Comparison of ENCODE assay signal across 8 mouse cellular contexts in the genomic region with DNA sequence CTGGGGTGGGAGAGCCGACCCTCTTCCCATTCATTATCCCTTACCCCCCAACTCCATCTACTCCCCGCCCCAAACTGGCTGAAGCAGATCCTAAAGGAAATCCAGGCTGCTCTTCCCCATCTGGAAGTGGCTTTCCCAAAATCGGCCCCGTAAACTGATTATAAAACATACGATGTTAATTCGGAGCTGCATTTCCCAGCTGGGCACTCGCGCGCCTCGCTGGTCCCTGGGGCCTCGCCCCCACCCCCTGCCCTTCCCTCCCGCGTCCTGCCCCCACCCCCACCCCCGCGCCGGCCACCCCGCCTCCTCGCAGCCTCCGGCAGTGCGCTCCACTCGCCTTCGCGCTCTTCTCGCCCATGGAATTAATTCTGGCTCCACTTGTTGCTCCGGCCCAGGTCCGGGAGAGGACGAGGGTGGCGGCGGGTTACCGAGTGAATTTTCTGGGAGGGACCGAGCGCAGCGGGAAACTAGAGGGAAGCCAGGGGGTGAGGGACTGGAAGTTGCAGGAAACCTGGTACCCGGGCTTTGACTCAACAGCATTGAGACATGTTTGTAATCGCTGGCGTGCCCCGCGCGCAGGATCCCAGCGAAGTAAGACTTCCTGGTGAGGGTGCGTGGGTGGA. TPM values are rescaled to one million over a fixed set of nuclear protein-coding genes. Genes with fewer than 3 reads are reported as not detected.
A peak's percentile ranks its signal among the peaks of the same experiment; 100 is the strongest.
DNase-seq lines count a peak whose midpoint lies in the region; ATAC-seq and TF ChIP-seq lines count a peak whose summit lies in the region.

No protein-coding gene starts in this region.

- H3K4me3 ChIP-seq in ES-E14 (ENCODE audit: insufficient read depth in 1 of 2, low read depth in 1 of 2, low read length in 2 of 2, poor library complexity in 1 of 2, severe bottlenecking in 1 of 2), result peak overlapping the region; percentile 39 to 49
- H3K4me3 ChIP-seq in forebrain, embryonic 14.5 days (ENCODE audit: low read depth, low read length), result peak overlapping the region; percentile 34
- peak overlapping the region; percentile 71 for H3K4me3 ChIP-seq in intestine, embryonic 15.5 days (replicated peaks)
- H3K4me3 ChIP-seq in midbrain, embryonic 10.5 days, result peak overlapping the region; percentile 80

- H3K4me2 ChIP-seq in forebrain, embryonic 14.5 days (ENCODE audit: low read length), result peak overlapping the region; percentile 93
- peak overlapping the region; percentile 90 for H3K4me2 ChIP-seq in intestine, embryonic 15.5 days (replicated peaks)

- no peak overlapping the region for H3K9ac ChIP-seq in ES-E14 (ENCODE audit: insufficient read depth, low read depth, low read length, poor library complexity, severe bottlenecking)
- H3K9ac ChIP-seq in forebrain, embryonic 14.5 days (ENCODE audit: low read length), result peak overlapping the region; percentile 63
- peak overlapping the region; percentile 48 for H3K9ac ChIP-seq in intestine, embryonic 15.5 days

- peak; percentile 23 to 36 for DNase-seq in adrenal gland, adult 18-20 months (ENCODE audit: low spot score in 2 of 2)
- no peak for DNase-seq in adrenal gland, adult 8-10 months
- no peak for DNase-seq in ES-E14 (ENCODE audit: low read depth, low spot score)
- DNase-seq in forebrain, embryonic 14.5 days (ENCODE audit: low spot score), result peak; percentile 39
- peak; percentile 67 for DNase-seq in midbrain, embryonic 10.5 days (ENCODE audit: low spot score)
- no peak for DNase-seq in thymus, postnatal 25 days

- no peaks in the 10 kb centered on the region for H3K36me3 ChIP-seq in ES-E14 (ENCODE audit: control insufficient read depth, insufficient read depth, low read length, poor library complexity, severe bottlenecking)
- H3K36me3 ChIP-seq in forebrain, embryonic 14.5 days (ENCODE audit: control insufficient read depth, insufficient read depth, low read length), result no peaks in the 10 kb centered on the region
- no peaks in the 10 kb centered on the region for H3K36me3 ChIP-seq in intestine, embryonic 15.5 days
- H3K36me3 ChIP-seq in midbrain, embryonic 10.5 days, result peaks cover 31% of the 10 kb centered on the region

- H3K27ac ChIP-seq in ES-E14 (ENCODE audit: insufficient read depth, low read depth, low read length, poor library complexity, severe bottlenecking), result no peak overlapping the region
- no peak overlapping the region for H3K27ac ChIP-seq in forebrain, embryonic 14.5 days (ENCODE audit: low read depth, low read length)
- H3K27ac ChIP-seq in intestine, embryonic 15.5 days, result peak overlapping the region; percentile 62
- H3K27ac ChIP-seq in midbrain, embryonic 10.5 days (replicated peaks), result peak overlapping the region; percentile 97

- H3K9me3 ChIP-seq in ES-E14 (ENCODE audit: control insufficient read depth, insufficient read depth, low read depth, low read length), result no peaks in the 10 kb centered on the region
- no peaks in the 10 kb centered on the region for H3K9me3 ChIP-seq in forebrain, embryonic 14.5 days (replicated peaks; ENCODE audit: control insufficient read depth, low read length)
- H3K9me3 ChIP-seq in intestine, embryonic 15.5 days, result no peaks in the 10 kb centered on the region
- no peaks in the 10 kb centered on the region for H3K9me3 ChIP-seq in midbrain, embryonic 10.5 days (replicated peaks)

- peaks cover 0 to 3% of the 10 kb centered on the region in 2 experiments; a peak in 1 of 4 replicates for H3K4me1 ChIP-seq in ES-E14 (ENCODE audit: control insufficient read depth in 2 of 2, insufficient read depth in 2 of 2, low read length in 2 of 2, poor library complexity in 1 of 2)
- H3K4me1 ChIP-seq in forebrain, embryonic 14.5 days (ENCODE audit: control insufficient read depth, insufficient read depth, low read length), result peaks cover 33% of the 10 kb centered on the region; the same call in 1 of the 2 replicates
- H3K4me1 ChIP-seq in intestine, embryonic 15.5 days (replicated peaks), result peaks cover 14% of the 10 kb centered on the region; the same call in 1 of the 2 replicates
- H3K4me1 ChIP-seq in midbrain, embryonic 10.5 days, result peaks cover 93% of the 10 kb centered on the region

- under 1% methylated on average over 38 of the region's 41 CpGs for WGBS in forebrain, embryonic 14.5 days
- WGBS in intestine, embryonic 15.5 days, result 3% methylated on average over 41 of the region's 41 CpGs
- WGBS in midbrain, embryonic 10.5 days, result 0% methylated on average over 41 of the region's 41 CpGs

- ATAC-seq in forebrain, embryonic 14.5 days, result no peak
- ATAC-seq in intestine, embryonic 15.5 days, result no peak
- ATAC-seq in erythroblast, adult 5-6 weeks (replicated peaks; ENCODE audit: low FRiP score, poor library complexity, severe bottlenecking), result no peak

- peaks cover 40% of the 10 kb centered on the region for H3K27me3 ChIP-seq in forebrain, embryonic 14.5 days (replicated peaks; ENCODE audit: control insufficient read depth, insufficient read depth, low read length)
- H3K27me3 ChIP-seq in intestine, embryonic 15.5 days (replicated peaks), result peaks cover 30% of the 10 kb centered on the region
- peaks cover 67% of the 10 kb centered on the region for H3K27me3 ChIP-seq in midbrain, embryonic 10.5 days (ENCODE audit: low read depth, poor library complexity, severe bottlenecking)

- in situ Hi-C loops in ES-E14 (cut with MboI; ENCODE audit: low sequenced_read_pairs in 2 of 2, unreplicated experiment in 2 of 2), result loop anchor here in 1 of 2 experiments (25.0 kb wide), 2 partner anchors 574 to 699 kb away; no protein-coding TSS in a partner anchor

TF ChIP-seq in ES-E14, 5 proteins besides CTCF, POLR2A, EP300 and RAD21:
- TF ChIP-seq ZC3H11A (IDR thresholded peaks at IDR 0.05; ENCODE audit: borderline replicate concordance, low read depth, low read length), result no peak
- no peak for TF ChIP-seq MAFK (IDR thresholded peaks at IDR 0.05; ENCODE audit: insufficient read depth, low read depth, low read length)
- TF ChIP-seq ZNF384 (IDR thresholded peaks at IDR 0.05; ENCODE audit: low read depth, low read length), result no peak
- no peak for TF ChIP-seq HCFC1 (IDR thresholded peaks at IDR 0.05; ENCODE audit: borderline replicate concordance, insufficient read depth, low read length)
- TF ChIP-seq CHD2 (IDR thresholded peaks at IDR 0.05; ENCODE audit: low read depth, low read length), result no peak
TF ChIP-seq in ES-E14: peak in this region for 0.

RNA-seq across cellular contexts. Expression of gene Wnt5a, which starts 6.6 kb away (rescaled TPM):
- total RNA-seq in adrenal gland, adult 18-20 months (2021), result 10 to 100 TPM; 29.2 to 37.4 TPM
- total RNA-seq in adrenal gland, adult 8-10 months (2022), result 10 to 100 TPM; 51.7 to 61.5 (median 56.7) TPM
- total RNA-seq in ES-E14 (2012; rRNA removed), result 4.0 and 4.9 TPM in 2 replicates
- polyA plus RNA-seq in forebrain, embryonic 14.5 days (2014; fragmentation: Nextera tagmentation; extraction: Ambion mirVana), result 12.5 and 14.1 TPM in 2 replicates
- 23.2 and 27.4 TPM in 2 replicates for polyA plus RNA-seq in intestine, embryonic 15.5 days (2015; fragmentation: Nextera tagmentation; extraction: Ambion mirVana)
- polyA plus RNA-seq in midbrain, embryonic 10.5 days (2016; fragmentation: Nextera tagmentation; extraction: Ambion mirVana), result 49.5 and 49.7 TPM in 2 replicates
- not detected in 2 replicates for total RNA-seq in erythroblast, adult 5-6 weeks (2015; ENCODE audit: low replicate concordance)
- total RNA-seq in erythroblast, adult 5-6 weeks (2017; ENCODE audit: low replicate concordance), result not detected in 2 replicates

Comparison
In these comparisons a context has a peak if more than half of its experiments do, and no peak if none do; other contexts are left out.
1. DNase-seq: peak in adrenal gland, adult 18-20 months (2 of 2), forebrain, embryonic 14.5 days (single experiment) and midbrain, embryonic 10.5 days (single experiment); none in adrenal gland, adult 8-10 months (single experiment), ES-E14 (single experiment) and thymus, postnatal 25 days (single experiment).
2. H3K27ac ChIP-seq: peak in intestine, embryonic 15.5 days (single experiment) and midbrain, embryonic 10.5 days (single experiment); none in ES-E14 (single experiment) and forebrain, embryonic 14.5 days (single experiment).
3. Peak in every context shown above with its lines, with median percentiles within 50 percentile points of each other: H3K4me3 ChIP-seq.